Mouse (Mus musculus): ENCODE results near the gene Cdhr4. TPM values are rescaled to one million over a fixed set of nuclear protein-coding genes. Genes with fewer than 3 reads are reported as not detected.
A peak's percentile ranks its signal among the peaks of the same experiment; 100 is the strongest.

The Cdhr4 gene
- polyA plus RNA-seq, 1 experiment from 2014 or later, result 8.4 TPM

DNA sequence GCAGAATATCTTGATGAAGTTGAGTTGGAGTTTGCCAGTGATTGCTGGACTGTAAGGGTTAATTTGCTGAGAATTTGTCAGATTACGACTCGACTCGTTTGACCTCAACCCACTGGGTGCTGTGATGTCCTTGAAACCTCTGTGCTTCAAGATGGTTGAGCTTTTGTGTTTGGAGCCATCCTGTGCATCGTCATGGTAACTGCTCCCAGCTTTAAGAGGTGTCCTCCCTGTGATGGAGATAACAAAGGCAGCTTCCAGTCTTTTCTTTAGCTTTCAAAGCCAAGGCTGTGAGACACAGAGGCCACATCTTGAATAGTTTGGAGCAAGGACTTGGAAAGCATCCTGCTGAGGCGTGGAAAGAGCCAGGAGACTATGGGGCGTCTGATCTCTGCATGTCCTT lies 35.2 kb upstream of the Cdhr4 start:
- H3K27me3 ChIP-seq (ENCODE audit: control insufficient read depth, insufficient read depth, low read length), result no peaks in the 10 kb centered on the region
- H3K9ac ChIP-seq (ENCODE audit: low read length), result no peak overlapping the region
- WGBS, result 64% methylated on average over 6 of the region's 6 CpGs
- no peaks in the 10 kb centered on the region for H3K4me1 ChIP-seq (ENCODE audit: control insufficient read depth in 2 of 2, insufficient read depth in 2 of 2, low read length in 2 of 2)
- no peak overlapping the region for H3K4me3 ChIP-seq (ENCODE audit: control insufficient read depth in 1 of 2, insufficient read depth in 1 of 2, low read depth in 1 of 2, low read length in 2 of 2)
- H3K36me3 ChIP-seq (ENCODE audit: control insufficient read depth, insufficient read depth, low read length), result peaks cover 49% of the 10 kb centered on the region
- H3K9me3 ChIP-seq (ENCODE audit: control insufficient read depth, low read length), result no peaks in the 10 kb centered on the region
- no peak for ATAC-seq (ENCODE audit: insufficient number of reproducible peaks, insufficient read depth, low FRiP score, low read depth)
- no peak overlapping the region for H3K27ac ChIP-seq (replicated peaks in 1 of 2; ENCODE audit: control insufficient read depth in 1 of 2, insufficient read depth in 1 of 2, low read depth in 2 of 2, low read length in 2 of 2)
- no peak overlapping the region for H3K4me2 ChIP-seq (ENCODE audit: low read length)

DNA sequence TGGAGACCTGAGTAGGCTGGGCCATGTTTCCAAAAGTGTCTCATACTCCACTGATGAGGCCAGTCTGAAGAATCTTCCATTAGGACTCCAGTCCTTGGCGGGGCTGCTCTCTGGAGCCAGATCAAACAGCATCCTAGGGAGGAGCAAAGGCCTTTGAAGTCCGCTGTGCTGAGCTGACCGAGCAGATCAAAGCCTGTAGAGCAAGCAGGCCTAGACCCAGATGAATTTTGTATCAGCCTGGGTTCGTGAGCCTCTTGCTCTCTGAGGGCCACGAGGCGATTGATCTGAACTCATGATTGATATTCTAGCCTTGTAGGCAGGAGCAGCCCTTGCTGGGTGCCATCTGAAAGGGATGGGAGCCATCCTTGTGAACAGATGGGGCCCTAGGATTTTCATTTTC lies 32.4 kb upstream of the Cdhr4 start:
- no peak overlapping the region for H3K27ac ChIP-seq (replicated peaks in 1 of 2; ENCODE audit: control insufficient read depth in 1 of 2, insufficient read depth in 1 of 2, low read depth in 2 of 2, low read length in 2 of 2)
- no peaks in the 10 kb centered on the region for H3K9me3 ChIP-seq (ENCODE audit: control insufficient read depth, low read length)
- peaks cover 56% of the 10 kb centered on the region for H3K36me3 ChIP-seq (ENCODE audit: control insufficient read depth, insufficient read depth, low read length)
- no peak overlapping the region for H3K4me3 ChIP-seq (ENCODE audit: control insufficient read depth in 1 of 2, insufficient read depth in 1 of 2, low read depth in 1 of 2, low read length in 2 of 2)
- 71% methylated on average over 6 of the region's 6 CpGs for WGBS
- no peak for ATAC-seq (ENCODE audit: insufficient number of reproducible peaks, insufficient read depth, low FRiP score, low read depth)
- no peaks in the 10 kb centered on the region for H3K27me3 ChIP-seq (ENCODE audit: control insufficient read depth, insufficient read depth, low read length)
- H3K4me1 ChIP-seq (ENCODE audit: control insufficient read depth in 2 of 2, insufficient read depth in 2 of 2, low read length in 2 of 2), result peaks cover 0 to 8% of the 10 kb centered on the region in 2 experiments; a peak in 1 of 4 replicates
- no peak overlapping the region for H3K9ac ChIP-seq (ENCODE audit: low read length)
- H3K4me2 ChIP-seq (ENCODE audit: low read length), result no peak overlapping the region

DNA sequence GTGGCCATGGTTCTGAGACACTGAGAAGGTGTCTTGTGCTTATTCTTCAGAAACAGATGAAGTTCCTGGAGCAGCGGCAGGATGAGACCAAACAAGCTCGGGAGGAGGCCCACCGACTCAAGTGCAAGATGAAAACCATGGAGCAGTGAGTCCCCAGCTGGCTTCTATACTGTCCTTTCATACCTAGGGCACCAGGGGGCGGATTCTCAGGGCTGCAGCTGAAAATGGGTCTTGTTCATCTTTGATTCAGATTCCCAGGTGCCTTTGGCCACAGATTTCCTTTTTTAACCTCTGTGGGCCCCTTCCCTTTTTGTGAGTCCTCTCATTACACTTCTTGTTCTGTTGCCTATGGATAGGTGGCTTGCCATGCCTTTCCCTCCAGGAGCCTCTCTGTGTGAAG lies 31.4 kb upstream of the Cdhr4 start:
- H3K36me3 ChIP-seq (ENCODE audit: control insufficient read depth, insufficient read depth, low read length), result peaks cover 63% of the 10 kb centered on the region
- no peak for ATAC-seq (ENCODE audit: insufficient number of reproducible peaks, insufficient read depth, low FRiP score, low read depth)
- H3K27me3 ChIP-seq (ENCODE audit: control insufficient read depth, insufficient read depth, low read length), result no peaks in the 10 kb centered on the region
- no peak overlapping the region for H3K9ac ChIP-seq (ENCODE audit: low read length)
- H3K27ac ChIP-seq (replicated peaks in 1 of 2; ENCODE audit: control insufficient read depth in 1 of 2, insufficient read depth in 1 of 2, low read depth in 2 of 2, low read length in 2 of 2), result no peak overlapping the region
- no peaks in the 10 kb centered on the region for H3K9me3 ChIP-seq (ENCODE audit: control insufficient read depth, low read length)
- no peak overlapping the region for H3K4me2 ChIP-seq (ENCODE audit: low read length)
- H3K4me1 ChIP-seq (ENCODE audit: control insufficient read depth in 2 of 2, insufficient read depth in 2 of 2, low read length in 2 of 2), result peaks cover 0 to 8% of the 10 kb centered on the region in 2 experiments; a peak in 1 of 4 replicates
- 75% methylated on average over 4 of the region's 4 CpGs for WGBS
- H3K4me3 ChIP-seq (ENCODE audit: control insufficient read depth in 1 of 2, insufficient read depth in 1 of 2, low read depth in 1 of 2, low read length in 2 of 2), result no peak overlapping the region

DNA sequence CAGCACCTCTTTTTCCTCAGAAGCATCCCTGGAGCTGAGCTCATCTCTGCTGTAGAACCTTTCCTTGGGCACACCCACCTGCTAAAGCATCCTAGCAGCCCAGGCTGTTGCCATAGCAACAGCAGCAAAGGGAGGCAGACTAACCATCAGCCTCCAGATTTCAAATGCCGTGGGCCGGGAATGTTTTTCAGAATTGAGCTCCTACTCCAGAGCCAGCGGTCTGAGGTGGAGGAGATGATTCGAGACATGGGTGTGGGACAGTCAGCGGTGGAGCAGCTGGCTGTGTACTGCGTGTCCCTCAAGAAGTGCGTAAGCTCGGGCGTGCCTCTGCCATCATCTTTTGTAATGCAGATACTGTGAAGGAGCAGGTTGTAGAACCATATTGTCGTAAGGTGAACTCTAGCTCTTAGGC lies 30.9 kb upstream of the Cdhr4 start:
- Histone ChIP-seq H3K4me1 (ENCODE audit: control insufficient read depth in 2 of 2, insufficient read depth in 2 of 2, low read length in 2 of 2) (peaks cover 0 to 8% of the 10 kb centered on the region in 2 experiments; a peak in 1 of 4 replicates), H3K27me3 (ENCODE audit: control insufficient read depth, insufficient read depth, low read length) (no peaks in the 10 kb centered on the region), H3K4me3 (ENCODE audit: control insufficient read depth in 1 of 2, insufficient read depth in 1 of 2, low read depth in 1 of 2, low read length in 2 of 2) (no peak overlapping the region), H3K4me2 (ENCODE audit: low read length) (no peak overlapping the region), H3K27ac (replicated peaks in 1 of 2; ENCODE audit: control insufficient read depth in 1 of 2, insufficient read depth in 1 of 2, low read depth in 2 of 2, low read length in 2 of 2) (no peak overlapping the region), H3K9ac (ENCODE audit: low read length) (no peak overlapping the region), H3K9me3 (ENCODE audit: control insufficient read depth, low read length) (no peaks in the 10 kb centered on the region), H3K36me3 (ENCODE audit: control insufficient read depth, insufficient read depth, low read length) (peaks cover 63% of the 10 kb centered on the region)
- 92% methylated on average over 10 of the region's 10 CpGs for WGBS
- no peak for ATAC-seq (ENCODE audit: insufficient number of reproducible peaks, insufficient read depth, low FRiP score, low read depth)

DNA sequence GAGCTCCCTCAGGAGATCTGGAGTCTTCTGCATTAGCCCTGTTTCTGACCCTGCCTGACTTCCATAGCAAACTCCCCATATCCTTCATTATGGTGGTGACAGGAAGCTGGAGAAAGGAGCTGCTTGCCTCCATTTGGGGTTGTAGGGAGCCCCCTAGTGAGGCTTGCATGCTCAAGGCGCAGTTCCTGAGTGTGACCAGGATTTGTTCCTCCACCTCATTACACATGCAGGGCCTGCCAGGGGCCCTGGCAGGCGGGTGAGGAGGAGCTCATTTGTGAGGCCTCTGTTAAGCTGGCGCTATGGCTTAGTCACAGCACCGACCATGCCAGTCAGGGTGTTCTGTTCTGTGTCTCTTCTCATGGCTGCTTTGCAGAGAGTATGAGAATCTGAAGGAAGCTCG lies 30.4 kb upstream of the Cdhr4 start:
- no peak for ATAC-seq (ENCODE audit: insufficient number of reproducible peaks, insufficient read depth, low FRiP score, low read depth)
- Histone ChIP-seq H3K9ac (ENCODE audit: low read length) (no peak overlapping the region; the same call in 1 of the 2 replicates), H3K4me1 (ENCODE audit: control insufficient read depth in 2 of 2, insufficient read depth in 2 of 2, low read length in 2 of 2) (peaks cover 0 to 8% of the 10 kb centered on the region in 2 experiments; a peak in 1 of 4 replicates), H3K4me2 (ENCODE audit: low read length) (no peak overlapping the region), H3K27ac (replicated peaks in 1 of 2; ENCODE audit: control insufficient read depth in 1 of 2, insufficient read depth in 1 of 2, low read depth in 2 of 2, low read length in 2 of 2) (no peak overlapping the region), H3K27me3 (ENCODE audit: control insufficient read depth, insufficient read depth, low read length) (no peaks in the 10 kb centered on the region), H3K36me3 (ENCODE audit: control insufficient read depth, insufficient read depth, low read length) (peaks cover 61% of the 10 kb centered on the region), H3K4me3 (ENCODE audit: control insufficient read depth in 1 of 2, insufficient read depth in 1 of 2, low read depth in 1 of 2, low read length in 2 of 2) (no peak overlapping the region), H3K9me3 (ENCODE audit: control insufficient read depth, low read length) (no peaks in the 10 kb centered on the region)
- 40% methylated on average over 5 of the region's 5 CpGs for WGBS

DNA sequence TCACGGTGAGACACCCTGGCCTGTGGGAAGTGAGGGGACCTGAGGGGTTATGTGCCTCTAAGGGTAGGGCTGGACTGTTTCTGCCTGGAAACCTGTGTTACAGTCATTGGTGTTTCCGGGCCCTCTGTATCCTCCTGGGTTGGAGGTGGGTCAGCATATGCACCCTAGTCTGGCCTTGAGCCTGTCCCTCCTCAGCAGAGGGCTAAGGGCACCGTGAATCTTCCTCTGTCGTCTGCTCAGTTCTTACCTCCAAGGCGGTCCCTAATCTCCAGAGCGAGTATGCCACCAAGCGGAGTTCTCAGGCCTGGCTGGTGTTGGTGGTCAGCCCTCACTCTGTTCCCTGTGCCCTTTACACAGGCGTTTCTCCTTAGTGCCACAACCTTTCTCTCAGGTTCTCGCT lies 29.4 kb upstream of the Cdhr4 start:
- H3K4me3 ChIP-seq (ENCODE audit: control insufficient read depth in 1 of 2, insufficient read depth in 1 of 2, low read depth in 1 of 2, low read length in 2 of 2), result no peak overlapping the region

DNA sequence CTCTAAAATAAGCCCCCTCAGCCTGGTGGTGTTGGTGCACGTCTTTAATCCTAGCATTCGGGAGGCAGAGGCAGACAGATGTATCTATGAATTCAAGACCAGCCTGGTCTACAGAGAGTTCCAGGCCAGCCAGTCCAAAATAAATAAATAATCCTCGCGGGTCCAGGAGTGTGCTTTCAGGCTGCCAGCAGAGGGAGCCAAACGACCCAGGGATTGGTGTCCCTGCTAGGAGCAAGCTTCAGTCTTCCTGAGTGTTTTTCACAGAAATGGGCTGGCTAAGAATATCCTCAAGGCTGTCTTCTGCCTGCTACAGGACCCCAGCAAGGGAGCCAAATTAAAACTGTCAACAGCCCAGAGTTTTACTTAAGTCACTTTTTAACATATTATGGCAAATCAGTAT lies 28.6 kb upstream of the Cdhr4 start:
- H3K4me1 ChIP-seq (ENCODE audit: control insufficient read depth in 2 of 2, insufficient read depth in 2 of 2, low read length in 2 of 2), result peaks cover 0 to 8% of the 10 kb centered on the region in 2 experiments; a peak in 1 of 4 replicates
- WGBS, result 18% methylated on average over 5 of the region's 5 CpGs
- peaks cover 49% of the 10 kb centered on the region for H3K36me3 ChIP-seq (ENCODE audit: control insufficient read depth, insufficient read depth, low read length)
- no peak; the same call in 1 of the 2 replicates for ATAC-seq (ENCODE audit: insufficient number of reproducible peaks, insufficient read depth, low FRiP score, low read depth)
- no peak overlapping the region for H3K4me3 ChIP-seq (ENCODE audit: control insufficient read depth in 1 of 2, insufficient read depth in 1 of 2, low read depth in 1 of 2, low read length in 2 of 2)
- H3K9ac ChIP-seq (ENCODE audit: low read length), result peak overlapping the region; percentile 9; the same call in 1 of the 2 replicates
- no peaks in the 10 kb centered on the region for H3K27me3 ChIP-seq (ENCODE audit: control insufficient read depth, insufficient read depth, low read length)
- peak overlapping the region; percentile 49 to 80 for H3K27ac ChIP-seq (replicated peaks in 1 of 2; ENCODE audit: control insufficient read depth in 1 of 2, insufficient read depth in 1 of 2, low read depth in 2 of 2, low read length in 2 of 2)
- no peaks in the 10 kb centered on the region for H3K9me3 ChIP-seq (ENCODE audit: control insufficient read depth, low read length)
- no peak overlapping the region for H3K4me2 ChIP-seq (ENCODE audit: low read length)

More for the DNA sequence above, 29.4 kb upstream of the Cdhr4 start:
- Histone ChIP-seq H3K27me3 (ENCODE audit: control insufficient read depth, insufficient read depth, low read length) (no peaks in the 10 kb centered on the region), H3K27ac (replicated peaks in 1 of 2; ENCODE audit: control insufficient read depth in 1 of 2, insufficient read depth in 1 of 2, low read depth in 2 of 2, low read length in 2 of 2) (no peak overlapping the region), H3K36me3 (ENCODE audit: control insufficient read depth, insufficient read depth, low read length) (peaks cover 51% of the 10 kb centered on the region), H3K4me1 (ENCODE audit: control insufficient read depth in 2 of 2, insufficient read depth in 2 of 2, low read length in 2 of 2) (peaks cover 0 to 8% of the 10 kb centered on the region in 2 experiments; a peak in 1 of 4 replicates), H3K4me2 (ENCODE audit: low read length) (no peak overlapping the region), H3K9me3 (ENCODE audit: control insufficient read depth, low read length) (no peaks in the 10 kb centered on the region), H3K9ac (ENCODE audit: low read length) (no peak overlapping the region)
- no peak for ATAC-seq (ENCODE audit: insufficient number of reproducible peaks, insufficient read depth, low FRiP score, low read depth)
- WGBS, result 93% methylated on average over 9 of the region's 9 CpGs

DNA sequence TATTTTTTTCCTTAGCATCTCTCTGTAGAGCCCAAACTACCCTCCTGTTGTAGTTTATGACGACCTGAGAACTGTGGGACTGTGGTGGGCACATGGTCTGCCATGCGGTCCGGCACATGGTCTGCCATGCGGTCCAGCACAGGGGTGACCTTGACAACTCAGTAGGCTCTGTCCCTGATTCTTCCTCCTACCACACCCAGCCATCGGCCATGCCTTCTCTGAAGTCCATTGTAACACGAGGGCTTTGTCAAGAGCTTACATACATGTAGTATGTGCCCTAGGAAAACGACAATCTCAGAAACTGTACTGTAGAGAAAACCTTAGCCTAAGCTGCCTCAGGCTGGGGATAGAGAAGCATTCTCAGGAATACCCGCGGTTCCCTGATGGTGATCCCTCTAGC lies 27.6 kb upstream of the Cdhr4 start:
- Histone ChIP-seq H3K27ac (replicated peaks in 1 of 2; ENCODE audit: control insufficient read depth in 1 of 2, insufficient read depth in 1 of 2, low read depth in 2 of 2, low read length in 2 of 2) (peak overlapping the region in 1 of 2 experiments; percentile 25; a peak in 1 of 4 replicates), H3K36me3 (ENCODE audit: control insufficient read depth, insufficient read depth, low read length) (peaks cover 42% of the 10 kb centered on the region), H3K9ac (ENCODE audit: low read length) (no peak overlapping the region), H3K4me1 (ENCODE audit: control insufficient read depth in 2 of 2, insufficient read depth in 2 of 2, low read length in 2 of 2) (peaks cover 0 to 8% of the 10 kb centered on the region in 2 experiments; a peak in 1 of 4 replicates), H3K27me3 (ENCODE audit: control insufficient read depth, insufficient read depth, low read length) (no peaks in the 10 kb centered on the region), H3K4me3 (ENCODE audit: control insufficient read depth in 1 of 2, insufficient read depth in 1 of 2, low read depth in 1 of 2, low read length in 2 of 2) (no peak overlapping the region), H3K9me3 (ENCODE audit: control insufficient read depth, low read length) (no peaks in the 10 kb centered on the region), H3K4me2 (ENCODE audit: low read length) (no peak overlapping the region)
- no peak for ATAC-seq (ENCODE audit: insufficient number of reproducible peaks, insufficient read depth, low FRiP score, low read depth)
- WGBS, result 82% methylated on average over 9 of the region's 9 CpGs
